Mouse (Mus musculus): Measurements from ENCODE around the gene Acp4. TPM values are rescaled to one million over a fixed set of nuclear protein-coding genes. Genes with fewer than 3 reads are reported as not detected.
A peak's percentile ranks its signal among the peaks of the same experiment; 100 is the strongest.

Acp4 gene
- total and polyA plus RNA-seq, 2 experiments from 2014 or later, result not detected

GRCm38 (mm10) chr7:44249248-44249647 lies 7.9 kb downstream of the Acp4 start:
- H3K4me1 ChIP-seq (ENCODE audit: control insufficient read depth, insufficient read depth), result peaks cover 12% of the 10 kb centered on the region
- no peak overlapping the region for H3K9ac ChIP-seq (replicated peaks; ENCODE audit: low read depth, low read length)
- H3K4me2 ChIP-seq (ENCODE audit: low read depth, low read length), result no peak overlapping the region
- WGBS, result 91% methylated on average over 4 of the region's 4 CpGs
- no peak overlapping the region for H3K27ac ChIP-seq (ENCODE audit: low read depth)
- DNase-seq (ENCODE audit: low spot score) (no peak), ATAC-seq (ENCODE audit: insufficient read depth, low read depth) (no peak)
- no peaks in the 10 kb centered on the region for H3K9me3 ChIP-seq (replicated peaks; ENCODE audit: control insufficient read depth, low read length)
- no peak overlapping the region for H3K4me3 ChIP-seq (ENCODE audit: low read depth, low read length)
- H3K36me3 ChIP-seq (replicated peaks; ENCODE audit: control insufficient read depth, insufficient read depth, low read length), result peaks cover 49% of the 10 kb centered on the region
- H3K27me3 ChIP-seq (ENCODE audit: control insufficient read depth, insufficient read depth, low read length), result no peaks in the 10 kb centered on the region
- TF ChIP-seq EP300 (IDR thresholded peaks at IDR 0.05; ENCODE audit: low read depth), result no peak
- no peak for TF ChIP-seq CTCF (IDR thresholded peaks at IDR 0.05; ENCODE audit: low read depth)

- H3K27me3 ChIP-seq (ENCODE audit: control insufficient read depth, insufficient read depth, low read length), result no peaks in the 10 kb centered on the region
- ATAC-seq (ENCODE audit: insufficient read depth, low read depth) (no peak), DNase-seq (ENCODE audit: low spot score) (no peak)
- peaks cover 12% of the 10 kb centered on the region for H3K4me1 ChIP-seq (ENCODE audit: control insufficient read depth, insufficient read depth)
- H3K9ac ChIP-seq (replicated peaks; ENCODE audit: low read depth, low read length), result no peak overlapping the region
- H3K27ac ChIP-seq (ENCODE audit: low read depth), result no peak overlapping the region
- peak overlapping the region; percentile 72; the same call in 1 of the 2 replicates for H3K4me3 ChIP-seq (ENCODE audit: low read depth, low read length)
- no peaks in the 10 kb centered on the region for H3K9me3 ChIP-seq (replicated peaks; ENCODE audit: control insufficient read depth, low read length)
- H3K4me2 ChIP-seq (ENCODE audit: low read depth, low read length), result peak overlapping the region; percentile 88
- 86% methylated on average over 2 of the region's 2 CpGs for WGBS
- H3K36me3 ChIP-seq (replicated peaks; ENCODE audit: control insufficient read depth, insufficient read depth, low read length), result peaks cover 41% of the 10 kb centered on the region
- no peak for TF ChIP-seq EP300 (IDR thresholded peaks at IDR 0.05; ENCODE audit: low read depth)
Observed at GRCm38 (mm10) chr7:44247971-44248370, 9.2 kb downstream of the Acp4 start.

- ATAC-seq (ENCODE audit: insufficient read depth, low read depth), result peak; percentile 61
- DNase-seq (ENCODE audit: low spot score), result peak; percentile 39
- H3K9ac ChIP-seq (replicated peaks; ENCODE audit: low read depth, low read length), result peak overlapping the region; percentile 97
Observed at GRCm38 (mm10) chr7:44246984-44247470, 10.2 kb downstream of the Acp4 start.

GRCm38 (mm10) chr7:44246055-44246983 lies 10.9 kb downstream of the Acp4 start, which contains the start of the genes 1700028J19Rik and 2410002F23Rik:
1700028J19Rik (minus strand) TSS chr7:44246695.
2410002F23Rik (plus strand) TSS chr7:44246722.
- Histone ChIP-seq H3K27me3 (ENCODE audit: control insufficient read depth, insufficient read depth, low read length) (no peaks in the 10 kb centered on the region), H3K4me2 (ENCODE audit: low read depth, low read length) (peak within 1 kb of the TSS; percentile 88), H3K9me3 (replicated peaks; ENCODE audit: control insufficient read depth, low read length) (no peaks in the 10 kb centered on the region), H3K27ac (ENCODE audit: low read depth) (peak within 1 kb of the TSS; percentile 87), H3K36me3 (replicated peaks; ENCODE audit: control insufficient read depth, insufficient read depth, low read length) (peaks cover 31% of the 10 kb centered on the region), H3K4me1 (ENCODE audit: control insufficient read depth, insufficient read depth) (peaks cover 12% of the 10 kb centered on the region), H3K9ac (replicated peaks; ENCODE audit: low read depth, low read length) (peak within 1 kb of the TSS; percentile 97), H3K4me3 (ENCODE audit: low read depth, low read length) (peak within 1 kb of the TSS; percentile 72)
- WGBS, result under 1% methylated on average over 62 of the region's 62 CpGs
- TF ChIP-seq CTCF (IDR thresholded peaks at IDR 0.05; ENCODE audit: low read depth) (no peak), EP300 (IDR thresholded peaks at IDR 0.05; ENCODE audit: low read depth) (peak; percentile 96)
- ATAC-seq (ENCODE audit: insufficient read depth, low read depth) (peak; percentile 91), DNase-seq (ENCODE audit: low spot score) (peak; percentile 88)

More at GRCm38 (mm10) chr7:44246984-44247470, 10.2 kb downstream of the Acp4 start:
- Histone ChIP-seq H3K27me3 (ENCODE audit: control insufficient read depth, insufficient read depth, low read length) (no peaks in the 10 kb centered on the region), H3K4me3 (ENCODE audit: low read depth, low read length) (peak overlapping the region; percentile 72), H3K27ac (ENCODE audit: low read depth) (peak overlapping the region; percentile 87), H3K4me2 (ENCODE audit: low read depth, low read length) (peak overlapping the region; percentile 88), H3K4me1 (ENCODE audit: control insufficient read depth, insufficient read depth) (peaks cover 12% of the 10 kb centered on the region), H3K9me3 (replicated peaks; ENCODE audit: control insufficient read depth, low read length) (no peaks in the 10 kb centered on the region), H3K36me3 (replicated peaks; ENCODE audit: control insufficient read depth, insufficient read depth, low read length) (peaks cover 32% of the 10 kb centered on the region)
- TF ChIP-seq CTCF (IDR thresholded peaks at IDR 0.05; ENCODE audit: low read depth) (no peak), EP300 (IDR thresholded peaks at IDR 0.05; ENCODE audit: low read depth) (no peak)
- WGBS, result under 1% methylated on average over 21 of the region's 23 CpGs

GRCm38 (mm10) chr7:44244080-44244479 lies 13.1 kb downstream of the Acp4 start:
- peaks cover 12% of the 10 kb centered on the region for H3K4me1 ChIP-seq (ENCODE audit: control insufficient read depth, insufficient read depth)
- no peak for TF ChIP-seq CTCF (IDR thresholded peaks at IDR 0.05; ENCODE audit: low read depth)
- no peak for TF ChIP-seq EP300 (IDR thresholded peaks at IDR 0.05; ENCODE audit: low read depth)
- no peak overlapping the region for H3K27ac ChIP-seq (ENCODE audit: low read depth)
- H3K27me3 ChIP-seq (ENCODE audit: control insufficient read depth, insufficient read depth, low read length), result no peaks in the 10 kb centered on the region
- no peaks in the 10 kb centered on the region for H3K9me3 ChIP-seq (replicated peaks; ENCODE audit: control insufficient read depth, low read length)
- 50% methylated on average over 1 of the region's 1 CpGs for WGBS
- H3K4me3 ChIP-seq (ENCODE audit: low read depth, low read length), result no peak overlapping the region
- no peak overlapping the region for H3K9ac ChIP-seq (replicated peaks; ENCODE audit: low read depth, low read length)
- no peak overlapping the region for H3K4me2 ChIP-seq (ENCODE audit: low read depth, low read length)
- peaks cover 12% of the 10 kb centered on the region for H3K36me3 ChIP-seq (replicated peaks; ENCODE audit: control insufficient read depth, insufficient read depth, low read length)
- ATAC-seq (ENCODE audit: insufficient read depth, low read depth) (no peak), DNase-seq (ENCODE audit: low spot score) (no peak)
